Mouse (Mus musculus) olfactory bulb, adult 2 months (tissue): Measurements from ENCODE around the gene Vmn1r1. TPM values are rescaled to one million over a fixed set of nuclear protein-coding genes. Genes with fewer than 3 reads are reported as not detected.

ENCODE experiments used
- H3K27ac ChIP-seq: fragments of 200-500 bp; 2 replicates; pipeline ENCODE4 v1.5.1; 2012; ENCODE audit warnings: low read depth, low read length; ENCODE audit not compliant: insufficient read depth
- H3K4me1 ChIP-seq: fragments of 200-500 bp; 2 replicates; pipeline ENCODE4 v1.6.1; 2012; ENCODE audit warnings: low read length; ENCODE audit not compliant: control insufficient read depth, insufficient read depth
- H3K4me3 ChIP-seq: fragments of 200-500 bp; 2 replicates; pipeline ENCODE4 v1.5.1; 2012; ENCODE audit warnings: mild to moderate bottlenecking, low read depth, low read length, moderate library complexity; ENCODE audit not compliant: insufficient read depth
- CTCF ChIP-seq: fragments of 200-500 bp; IDR thresholded peaks from 2 replicates; pipeline ENCODE4 v1.5.1; 2012; ENCODE audit warnings: low read depth, mild to moderate bottlenecking, low read length, moderate library complexity; ENCODE audit not compliant: insufficient read depth
- POLR2A ChIP-seq: fragments of 200-500 bp; IDR thresholded peaks from 2 replicates; pipeline ENCODE4 v1.6.1; 2012; ENCODE audit warnings: mild to moderate bottlenecking, low read depth, low read length, moderate library complexity; ENCODE audit not compliant: insufficient read depth
- WGBS: fragments of 180-500 bp; shearing (Covaris S2); methylation state at CpG from one replicate; pipeline ENCODE4 v1.1.7; 2018; 5-methylcytosine and 5-hydroxymethylcytosine counted together
- polyA plus RNA-seq: library from polyadenylated mRNA; stranded (reverse); fragments of >200 nt; gene quantifications from 2 replicates; pipeline ENCODE4 v1.2.4, GENCODE M21; 2012; ENCODE audit warnings: low replicate concordance; ENCODE audit not compliant: missing spikeins, insufficient read depth, insufficient read length

The Vmn1r1 gene
- polyA plus RNA-seq, 1 experiment, result not detected

GRCm38 (mm10) chr1:182113587-182114500 lies 50.4 kb downstream of the Vmn1r1 start:
- 26% methylated on average over 19 of the region's 19 CpGs for WGBS
- Histone ChIP-seq H3K4me3 (no peak overlapping the region), H3K27ac (no peak overlapping the region), H3K4me1 (peaks cover 25% of the 10 kb centered on the region)
- no peak for TF ChIP-seq CTCF

GRCm38 (mm10) chr1:182113131-182113530 lies 51.2 kb downstream of the Vmn1r1 start:
- peaks cover 25% of the 10 kb centered on the region for H3K4me1 ChIP-seq
- H3K4me3 ChIP-seq, result no peak overlapping the region
- no peak overlapping the region for H3K27ac ChIP-seq
- TF ChIP-seq CTCF, result no peak
- TF ChIP-seq POLR2A, result no peak
- 94% methylated on average over 11 of the region's 11 CpGs for WGBS

- H3K4me3 ChIP-seq, result no peak overlapping the region
- no peak overlapping the region for H3K27ac ChIP-seq
- WGBS, result 88% methylated on average over 15 of the region's 15 CpGs
- peaks cover 25% of the 10 kb centered on the region for H3K4me1 ChIP-seq
- TF ChIP-seq POLR2A, result no peak
- TF ChIP-seq CTCF, result no peak
These were observed 51.9 kb downstream of the Vmn1r1 start for GRCm38 (mm10) chr1:182112385-182112784.

- H3K4me3 ChIP-seq, result no peak overlapping the region
- no peak overlapping the region for H3K27ac ChIP-seq
- no peak for TF ChIP-seq POLR2A
- TF ChIP-seq CTCF, result no peak
- H3K4me1 ChIP-seq, result peaks cover 25% of the 10 kb centered on the region
- WGBS, result 52% methylated on average over 14 of the region's 14 CpGs
These were observed 52.6 kb downstream of the Vmn1r1 start for GRCm38 (mm10) chr1:182111386-182112317.

- H3K27ac ChIP-seq, result no peak overlapping the region
- no peak overlapping the region for H3K4me3 ChIP-seq
- peaks cover 25% of the 10 kb centered on the region for H3K4me1 ChIP-seq
- TF ChIP-seq CTCF (no peak), POLR2A (no peak)
- WGBS, result 79% methylated on average over 15 of the region's 15 CpGs
These were observed 53.4 kb downstream of the Vmn1r1 start for GRCm38 (mm10) chr1:182110708-182111385.

GRCm38 (mm10) chr1:182110185-182110584 lies 54.1 kb downstream of the Vmn1r1 start:
- TF ChIP-seq CTCF, result no peak
- TF ChIP-seq POLR2A, result no peak
- H3K27ac ChIP-seq, result no peak overlapping the region
- WGBS, result 92% methylated on average over 11 of the region's 11 CpGs
- no peak overlapping the region for H3K4me3 ChIP-seq
- peaks cover 25% of the 10 kb centered on the region for H3K4me1 ChIP-seq

GRCm38 (mm10) chr1:182108397-182109099 lies 55.7 kb downstream of the Vmn1r1 start:
- TF ChIP-seq CTCF (no peak), POLR2A (no peak)
- Histone ChIP-seq H3K4me3 (no peak overlapping the region), H3K27ac (no peak overlapping the region), H3K4me1 (peaks cover 14% of the 10 kb centered on the region)
- 84% methylated on average over 13 of the region's 13 CpGs for WGBS

- TF ChIP-seq CTCF (no peak), POLR2A (no peak)
- 88% methylated on average over 9 of the region's 9 CpGs for WGBS
- no peak overlapping the region for H3K27ac ChIP-seq
These were observed 57.0 kb downstream of the Vmn1r1 start for GRCm38 (mm10) chr1:182107251-182107650.

More at GRCm38 (mm10) chr1:182107251-182107650, 57.0 kb downstream of the Vmn1r1 start:
- H3K4me1 ChIP-seq, result peaks cover 8% of the 10 kb centered on the region
- H3K4me3 ChIP-seq, result no peak overlapping the region
